Mouse (Mus musculus): ENCODE measurements around the gene Psap. TPM values are rescaled to one million over a fixed set of nuclear protein-coding genes. Genes with fewer than 3 reads are reported as not detected.
"Not testable (repeated sequence)": the region's sequence is repeated elsewhere in the genome, so short reads cannot be mapped to it uniquely, and the experiment has no call there.

Psap gene
- polyA plus RNA-seq (2015; fragmentation: Nextera tagmentation; extraction: Ambion mirVana) = 165 and 223 TPM in 2 replicates

DNA sequence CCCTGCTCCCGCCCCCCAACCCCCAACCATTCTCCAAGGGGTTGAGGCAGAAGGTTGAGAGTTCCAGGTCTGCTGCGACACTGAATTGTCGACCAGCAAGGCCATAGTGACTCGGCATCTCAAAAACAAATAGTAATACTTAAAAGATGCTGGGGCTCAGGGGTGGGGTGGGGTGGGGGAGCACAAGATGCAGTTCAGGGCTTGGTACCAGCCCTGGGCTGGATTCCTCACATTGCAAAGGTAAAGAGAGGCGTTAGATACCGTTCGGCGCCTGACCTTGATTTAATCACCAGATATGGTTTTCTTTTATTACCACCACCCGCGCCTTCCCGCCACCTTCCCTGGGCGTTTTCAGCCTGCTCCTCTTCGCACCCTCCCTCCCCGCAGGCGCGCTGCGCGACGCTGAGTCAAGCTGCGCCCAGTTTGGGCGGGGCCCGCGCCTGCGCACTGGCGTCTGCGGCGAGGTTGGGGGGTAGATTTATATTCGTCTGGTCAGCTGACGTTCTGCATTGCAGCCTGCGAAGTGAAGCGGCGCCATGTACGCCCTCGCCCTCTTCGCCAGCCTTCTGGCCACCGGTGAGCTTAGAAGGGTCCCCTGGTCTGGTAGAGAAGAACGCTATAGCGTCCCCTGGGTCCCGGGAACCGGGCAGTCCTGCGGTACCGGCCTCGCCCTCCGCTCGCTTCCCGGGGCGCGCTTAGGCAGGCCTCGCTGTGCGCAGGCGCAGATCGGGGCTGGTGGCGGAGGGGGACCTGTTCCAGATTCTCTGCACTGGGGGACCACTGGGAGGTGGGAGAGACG lies at the start of gene Psap:
Psap (plus strand) TSS at position 421 of the 799 bp plus-strand sequence.
- Histone ChIP-seq H3K9me3 (ENCODE audit: control insufficient read depth, low read length) (no peaks in the 10 kb centered on the region), H3K36me3 (ENCODE audit: control insufficient read depth, insufficient read depth) (no peaks in the 10 kb centered on the region; the same call in 1 of the 2 replicates), H3K4me3 (replicated peaks; ENCODE audit: low read length) (peak within 1 kb of the TSS; percentile 92), H3K4me1 (replicated peaks; ENCODE audit: control insufficient read depth, insufficient read depth, low read length) (peaks cover 39% of the 10 kb centered on the region), H3K27me3 (replicated peaks; ENCODE audit: control insufficient read depth, insufficient read depth, low read length) (no peaks in the 10 kb centered on the region), H3K9ac (replicated peaks; ENCODE audit: low read depth, low read length) (peak within 1 kb of the TSS; percentile 86), H3K4me2 (ENCODE audit: low read length) (peak within 1 kb of the TSS; percentile 93), H3K27ac (ENCODE audit: low read length) (peak within 1 kb of the TSS; percentile 91)
- ATAC-seq = peak; percentile 92
- WGBS = 3% methylated on average over 54 of the region's 54 CpGs

DNA sequence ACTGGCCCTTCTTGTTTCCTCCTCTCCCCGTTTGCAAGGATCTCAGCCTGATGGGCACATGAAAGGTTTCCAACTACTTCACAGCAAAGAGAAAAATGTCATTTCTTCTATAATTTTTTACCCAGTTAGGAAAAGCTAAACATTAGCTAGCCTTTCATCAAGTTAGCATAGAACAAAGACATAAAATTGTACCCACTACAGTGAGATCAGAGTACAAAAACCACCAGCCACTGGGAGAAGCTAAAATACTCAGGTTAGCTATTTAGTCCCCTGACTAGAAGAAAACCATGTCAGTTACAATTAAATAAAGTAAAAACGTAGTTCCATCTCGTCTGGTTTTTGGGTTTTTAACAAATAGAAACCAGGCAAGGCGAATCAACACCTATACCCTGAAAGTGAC lies 49.8 kb upstream of the Psap start:
- Histone ChIP-seq H3K4me1 (replicated peaks; ENCODE audit: control insufficient read depth, insufficient read depth, low read length) (no peaks in the 10 kb centered on the region), H3K9ac (replicated peaks; ENCODE audit: low read depth, low read length) (no peak overlapping the region), H3K27me3 (replicated peaks; ENCODE audit: control insufficient read depth, insufficient read depth, low read length) (no peaks in the 10 kb centered on the region), H3K27ac (ENCODE audit: low read length) (no peak overlapping the region), H3K4me2 (ENCODE audit: low read length) (no peak overlapping the region), H3K36me3 (ENCODE audit: control insufficient read depth, insufficient read depth) (no peaks in the 10 kb centered on the region), H3K4me3 (replicated peaks; ENCODE audit: low read length) (no peak overlapping the region), H3K9me3 (ENCODE audit: control insufficient read depth, low read length) (no peaks in the 10 kb centered on the region)
- WGBS = 81% methylated on average over 4 of the region's 4 CpGs
- ATAC-seq = no peak

DNA sequence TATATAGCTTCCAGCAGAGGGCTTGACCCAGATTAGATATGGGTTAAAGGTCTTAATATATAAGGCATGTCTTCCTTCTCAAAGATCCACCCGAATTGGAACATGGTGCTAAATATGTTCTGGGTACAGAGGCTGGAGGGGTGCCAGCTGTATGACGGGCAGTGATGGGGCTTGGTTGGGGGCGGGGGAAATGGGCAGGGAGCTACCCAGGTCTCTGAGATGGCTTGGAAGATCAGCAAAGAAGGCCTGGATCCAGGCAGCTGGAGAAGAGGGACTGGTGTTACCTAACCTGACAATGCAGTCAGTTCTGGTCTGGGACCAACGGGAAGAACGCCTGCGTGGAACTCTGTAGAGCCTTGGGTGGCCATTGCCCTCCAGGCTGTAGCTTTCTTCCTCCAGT lies 48.3 kb upstream of the Psap start:
- no peaks in the 10 kb centered on the region for H3K36me3 ChIP-seq (ENCODE audit: control insufficient read depth, insufficient read depth)
- no peak overlapping the region for H3K9ac ChIP-seq (replicated peaks; ENCODE audit: low read depth, low read length)
- no peaks in the 10 kb centered on the region for H3K4me1 ChIP-seq (replicated peaks; ENCODE audit: control insufficient read depth, insufficient read depth, low read length)
- ATAC-seq = no peak
- no peaks in the 10 kb centered on the region for H3K9me3 ChIP-seq (ENCODE audit: control insufficient read depth, low read length)
- H3K4me2 ChIP-seq (ENCODE audit: low read length) = no peak overlapping the region
- no peak overlapping the region for H3K27ac ChIP-seq (ENCODE audit: low read length)
- no peak overlapping the region for H3K4me3 ChIP-seq (replicated peaks; ENCODE audit: low read length)
- 84% methylated on average over 6 of the region's 6 CpGs for WGBS
- H3K27me3 ChIP-seq (replicated peaks; ENCODE audit: control insufficient read depth, insufficient read depth, low read length) = no peaks in the 10 kb centered on the region

DNA sequence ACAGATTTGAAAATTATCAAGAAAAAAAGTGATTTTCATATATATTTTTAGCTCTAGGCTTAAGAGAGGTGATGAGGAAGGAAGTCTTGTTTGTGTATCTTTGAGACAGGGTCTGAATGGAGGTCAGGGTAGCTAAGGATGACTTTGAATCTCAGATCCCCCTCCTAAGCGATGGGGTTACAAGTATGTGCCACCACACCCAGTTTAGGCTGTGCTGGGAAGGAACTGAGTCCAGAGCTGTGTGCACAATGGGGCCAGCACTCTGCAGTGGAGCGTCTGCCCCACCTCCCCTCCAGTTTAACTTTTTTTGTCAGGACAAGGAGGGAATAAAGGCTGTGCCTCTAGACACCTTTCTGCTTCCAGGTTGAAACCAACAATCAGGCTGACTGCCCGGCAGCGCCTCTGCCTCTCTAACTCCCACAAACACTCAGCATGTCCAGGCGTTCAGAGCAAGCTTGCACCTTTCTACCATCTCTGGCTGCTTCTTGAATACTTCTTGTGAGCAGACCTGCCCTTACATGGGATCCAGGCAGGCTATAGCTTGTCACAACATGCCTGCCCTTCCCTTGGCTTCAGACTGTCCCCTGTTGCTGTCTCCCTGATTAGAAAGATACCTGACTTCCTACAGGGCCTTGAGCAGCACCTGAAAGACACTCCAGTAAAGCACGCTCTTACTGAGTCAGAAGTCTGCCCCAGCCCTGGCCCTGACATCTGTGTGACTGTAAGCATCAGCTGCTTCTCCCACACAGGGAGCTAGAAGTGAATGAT lies 46.9 kb upstream of the Psap start:
- H3K4me1 ChIP-seq (replicated peaks; ENCODE audit: control insufficient read depth, insufficient read depth, low read length) = no peaks in the 10 kb centered on the region
- H3K27ac ChIP-seq (ENCODE audit: low read length) = no peak overlapping the region
- no peak for ATAC-seq
- WGBS = 76% methylated on average over 6 of the region's 6 CpGs
- H3K36me3 ChIP-seq (ENCODE audit: control insufficient read depth, insufficient read depth) = no peaks in the 10 kb centered on the region
- no peak overlapping the region for H3K9ac ChIP-seq (replicated peaks; ENCODE audit: low read depth, low read length)
- H3K4me2 ChIP-seq (ENCODE audit: low read length) = no peak overlapping the region
- no peaks in the 10 kb centered on the region for H3K27me3 ChIP-seq (replicated peaks; ENCODE audit: control insufficient read depth, insufficient read depth, low read length)
- H3K4me3 ChIP-seq (replicated peaks; ENCODE audit: low read length) = no peak overlapping the region
- H3K9me3 ChIP-seq (ENCODE audit: control insufficient read depth, low read length) = no peaks in the 10 kb centered on the region

DNA sequence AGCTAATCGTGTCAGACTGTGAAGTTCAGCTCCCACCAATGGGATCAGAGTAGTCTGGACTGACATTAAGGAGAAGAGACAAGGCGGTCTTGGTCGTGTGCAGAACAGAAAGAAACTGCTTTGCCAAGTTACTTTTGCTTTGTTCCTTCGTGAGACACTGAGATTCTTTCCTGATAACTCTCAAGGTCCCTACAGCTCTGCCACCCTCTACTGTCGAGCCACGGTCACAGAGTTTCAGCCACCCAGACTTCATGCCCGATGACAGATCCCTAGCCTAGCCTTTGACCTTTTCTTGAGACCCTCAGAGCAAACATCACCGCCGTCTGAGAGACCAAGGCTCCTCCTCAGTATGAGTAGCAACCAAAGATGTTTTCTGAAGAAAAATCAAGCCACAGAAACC lies 43.4 kb upstream of the Psap start:
- H3K27ac ChIP-seq (ENCODE audit: low read length) = no peak overlapping the region
- H3K9ac ChIP-seq (replicated peaks; ENCODE audit: low read depth, low read length) = no peak overlapping the region
- 81% methylated on average over 9 of the region's 9 CpGs for WGBS
- no peak overlapping the region for H3K4me3 ChIP-seq (replicated peaks; ENCODE audit: low read length)
- ATAC-seq = no peak
- H3K36me3 ChIP-seq (ENCODE audit: control insufficient read depth, insufficient read depth) = no peaks in the 10 kb centered on the region
- H3K9me3 ChIP-seq (ENCODE audit: control insufficient read depth, low read length) = no peaks in the 10 kb centered on the region
- H3K4me2 ChIP-seq (ENCODE audit: low read length) = no peak overlapping the region
- no peaks in the 10 kb centered on the region for H3K4me1 ChIP-seq (replicated peaks; ENCODE audit: control insufficient read depth, insufficient read depth, low read length)
- H3K27me3 ChIP-seq (replicated peaks; ENCODE audit: control insufficient read depth, insufficient read depth, low read length) = no peaks in the 10 kb centered on the region

DNA sequence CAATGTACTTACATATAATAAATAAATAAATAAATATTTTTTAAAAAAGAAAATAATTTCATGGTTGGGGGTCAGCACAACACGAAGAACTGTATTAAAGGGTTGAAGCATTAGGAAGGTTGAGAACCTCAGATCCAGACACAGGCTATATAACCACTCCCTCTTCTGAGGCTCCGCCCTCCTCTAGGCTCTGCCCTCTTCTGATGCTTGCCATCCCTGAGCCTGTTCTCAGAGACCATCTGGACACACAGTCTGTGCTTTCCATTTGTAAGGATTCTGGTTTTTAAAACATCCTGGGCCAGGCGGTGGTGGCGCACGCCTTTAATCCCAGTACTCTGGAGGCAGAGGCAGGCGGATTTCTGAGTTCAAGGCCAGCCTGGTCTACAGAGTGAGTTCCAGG lies 41.6 kb upstream of the Psap start:
- H3K36me3 ChIP-seq (ENCODE audit: control insufficient read depth, insufficient read depth); H3K27me3 ChIP-seq (replicated peaks; ENCODE audit: control insufficient read depth, insufficient read depth, low read length); H3K9me3 ChIP-seq (ENCODE audit: control insufficient read depth, low read length); ATAC-seq; H3K27ac ChIP-seq (ENCODE audit: low read length); H3K4me2 ChIP-seq (ENCODE audit: low read length); H3K9ac ChIP-seq (replicated peaks; ENCODE audit: low read depth, low read length); H3K4me3 ChIP-seq (replicated peaks; ENCODE audit: low read length); H3K4me1 ChIP-seq (replicated peaks; ENCODE audit: control insufficient read depth, insufficient read depth, low read length): not testable (repeated sequence)
- WGBS = 95% methylated on average over 6 of the region's 6 CpGs

- H3K4me3 ChIP-seq (replicated peaks; ENCODE audit: low read length) = no peak overlapping the region
- H3K9me3 ChIP-seq (ENCODE audit: control insufficient read depth, low read length) = no peaks in the 10 kb centered on the region
- H3K9ac ChIP-seq (replicated peaks; ENCODE audit: low read depth, low read length) = no peak overlapping the region
- H3K4me1 ChIP-seq (replicated peaks; ENCODE audit: control insufficient read depth, insufficient read depth, low read length) = no peaks in the 10 kb centered on the region
- H3K36me3 ChIP-seq (ENCODE audit: control insufficient read depth, insufficient read depth) = no peaks in the 10 kb centered on the region
- H3K4me2 ChIP-seq (ENCODE audit: low read length) = no peak overlapping the region
- no peaks in the 10 kb centered on the region for H3K27me3 ChIP-seq (replicated peaks; ENCODE audit: control insufficient read depth, insufficient read depth, low read length)
- no peak for ATAC-seq
- WGBS = 64% methylated on average over 10 of the region's 10 CpGs
- H3K27ac ChIP-seq (ENCODE audit: low read length) = no peak overlapping the region
Measured at GRCm38 (mm10) chr10:60237475-60238154, 39.8 kb upstream of the Psap start.

DNA sequence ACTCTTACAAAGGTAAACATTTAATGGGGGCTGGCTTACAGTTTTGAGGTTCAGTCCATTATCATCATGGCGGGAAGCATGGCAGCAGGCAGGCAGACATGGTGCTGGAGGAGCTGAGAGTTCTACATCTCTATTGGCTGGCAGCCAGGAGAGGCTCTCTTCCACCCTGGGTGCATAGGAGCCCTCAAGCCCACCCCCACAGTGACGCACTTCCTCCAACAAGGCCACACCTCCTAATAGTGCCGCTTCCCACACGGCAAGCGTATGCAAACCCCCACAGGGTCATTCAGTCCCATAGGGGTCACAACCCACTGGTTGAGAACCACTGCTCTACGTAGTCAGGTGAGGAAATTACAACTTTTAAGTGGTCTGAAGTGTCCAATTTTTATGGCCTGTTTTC lies 37.0 kb upstream of the Psap start:
- H3K4me2 ChIP-seq (ENCODE audit: low read length) = no peak overlapping the region
- no peak for ATAC-seq
- H3K27me3 ChIP-seq (replicated peaks; ENCODE audit: control insufficient read depth, insufficient read depth, low read length) = no peaks in the 10 kb centered on the region
- H3K9ac ChIP-seq (replicated peaks; ENCODE audit: low read depth, low read length) = no peak overlapping the region
- H3K4me1 ChIP-seq (replicated peaks; ENCODE audit: control insufficient read depth, insufficient read depth, low read length) = no peaks in the 10 kb centered on the region
- H3K36me3 ChIP-seq (ENCODE audit: control insufficient read depth, insufficient read depth) = no peaks in the 10 kb centered on the region
- H3K27ac ChIP-seq (ENCODE audit: low read length) = no peak overlapping the region
- no peak overlapping the region for H3K4me3 ChIP-seq (replicated peaks; ENCODE audit: low read length)
- WGBS = 91% methylated on average over 6 of the region's 6 CpGs
- no peaks in the 10 kb centered on the region for H3K9me3 ChIP-seq (ENCODE audit: control insufficient read depth, low read length)

DNA sequence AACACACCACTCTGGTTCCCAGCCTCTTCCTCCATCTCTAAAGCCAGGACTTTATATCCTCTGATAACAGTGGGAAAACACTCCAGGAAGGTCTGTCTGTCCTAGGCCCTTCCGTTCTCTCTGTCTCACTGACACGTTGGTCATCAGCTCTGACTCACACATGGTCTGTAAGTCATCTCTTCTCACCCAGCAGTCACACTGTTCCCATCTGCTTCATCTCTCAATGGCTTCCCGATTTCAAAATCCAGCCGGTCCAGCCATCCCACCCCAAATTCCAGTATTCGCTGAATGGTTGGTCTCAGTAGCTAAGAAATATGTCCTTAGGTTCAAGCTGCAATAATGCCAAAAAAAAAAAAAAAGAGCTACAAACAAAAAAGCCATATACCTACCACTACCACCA lies 33.5 kb upstream of the Psap start:
- WGBS = 96% methylated on average over 5 of the region's 5 CpGs
- no peaks in the 10 kb centered on the region for H3K27me3 ChIP-seq (replicated peaks; ENCODE audit: control insufficient read depth, insufficient read depth, low read length)

More for the DNA sequence above, 33.5 kb upstream of the Psap start:
- Histone ChIP-seq H3K27ac (ENCODE audit: low read length) (no peak overlapping the region), H3K9me3 (ENCODE audit: control insufficient read depth, low read length) (no peaks in the 10 kb centered on the region), H3K9ac (replicated peaks; ENCODE audit: low read depth, low read length) (no peak overlapping the region), H3K4me2 (ENCODE audit: low read length) (no peak overlapping the region), H3K4me3 (replicated peaks; ENCODE audit: low read length) (no peak overlapping the region), H3K4me1 (replicated peaks; ENCODE audit: control insufficient read depth, insufficient read depth, low read length) (no peaks in the 10 kb centered on the region), H3K36me3 (ENCODE audit: control insufficient read depth, insufficient read depth) (no peaks in the 10 kb centered on the region)
- no peak for ATAC-seq
